Mouse (Mus musculus) brain, embryonic 14.5 days (tissue): ENCODE measurements around the gene Olfr1132.

Experiments
- CTCF ChIP-seq: fragments of 200-500 bp; IDR thresholded peaks from 2 replicates; pipeline ENCODE4 v1.5.1; 2012; ENCODE audit warnings: inconsistent platforms, mild to moderate bottlenecking, moderate library complexity, borderline replicate concordance; ENCODE audit not compliant: insufficient read depth, insufficient read length; ENCODE audit errors: extremely low read depth
- POLR2A ChIP-seq: fragments of 200-500 bp; IDR thresholded peaks from 2 replicates; pipeline ENCODE4 v1.6.1; 2012; ENCODE audit warnings: mild to moderate bottlenecking, inconsistent platforms, borderline replicate concordance; ENCODE audit not compliant: poor library complexity, insufficient read depth, insufficient read length, severe bottlenecking; ENCODE audit errors: extremely low read depth

- TF ChIP-seq CTCF = no peak
- no peak for TF ChIP-seq POLR2A
These were observed 10.5 kb downstream of the Olfr1132 start, which contains the start of gene Olfr1131 for GRCm38 (mm10) chr2:87626804-87627203.
